Mouse (Mus musculus) MN1 (cell line): ENCODE data around the gene Krtap12-1.
"Not testable (repeated sequence)": the region's sequence is repeated elsewhere in the genome, so short reads cannot be mapped to it uniquely, and the experiment has no call there.

Source experiments
- DNase-seq: peaks from one replicate; pipeline ENCODE4 v3.0.0-alpha.2; 2016; ENCODE audit warnings: low spot score

Gene Krtap12-1

DNA sequence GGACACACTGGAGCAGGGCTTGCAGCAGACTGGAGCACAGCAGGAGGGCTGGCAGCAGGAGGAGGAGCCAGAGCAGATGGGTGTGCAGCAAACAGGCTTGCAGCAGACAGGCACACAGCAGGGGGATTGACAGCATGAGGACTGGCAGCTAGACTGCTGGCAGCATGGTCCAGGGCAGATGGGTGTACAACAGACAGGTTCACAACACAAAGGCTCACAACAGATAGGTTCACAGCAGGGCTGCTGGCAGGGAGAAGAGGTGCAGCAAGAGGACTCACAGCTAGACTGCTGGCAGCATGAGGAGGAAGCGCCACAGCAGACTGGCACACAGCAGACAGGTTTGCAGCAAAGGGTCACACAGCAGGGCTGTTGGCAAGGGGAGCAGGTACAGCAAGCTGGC lies 30.3 kb downstream of the Krtap12-1 start:
- DNase-seq: not testable (repeated sequence)

DNA sequence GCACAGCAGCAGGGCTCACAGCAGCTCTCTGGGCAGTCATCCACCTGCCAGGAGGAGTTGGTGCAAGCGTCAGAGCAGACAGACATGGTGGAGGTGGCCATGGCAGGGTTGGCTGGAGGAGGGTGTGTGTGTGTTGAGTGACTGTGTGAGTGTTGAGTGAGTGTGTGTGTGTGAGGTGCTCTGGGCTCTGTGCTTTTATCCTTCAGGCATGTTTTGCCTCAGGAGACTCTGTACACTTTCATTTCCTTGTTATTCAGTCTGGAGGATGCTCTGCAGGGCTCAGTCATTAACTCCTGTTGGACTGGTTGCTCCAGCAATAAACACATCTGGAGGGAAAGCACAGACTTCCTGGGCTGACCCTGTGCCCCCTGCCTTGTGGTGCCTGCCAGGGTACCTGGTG lies 30.9 kb downstream of the Krtap12-1 start, which contains the start of gene Gm9736:
Gene Gm9736, minus strand, starts transcription at position 101 of the 400 bp plus-strand sequence.
- not testable (repeated sequence) for DNase-seq

- DNase-seq: not testable (repeated sequence)
Observed at GRCm38 (mm10) chr10:77752312-77752711, 31.9 kb downstream of the Krtap12-1 start.

DNA sequence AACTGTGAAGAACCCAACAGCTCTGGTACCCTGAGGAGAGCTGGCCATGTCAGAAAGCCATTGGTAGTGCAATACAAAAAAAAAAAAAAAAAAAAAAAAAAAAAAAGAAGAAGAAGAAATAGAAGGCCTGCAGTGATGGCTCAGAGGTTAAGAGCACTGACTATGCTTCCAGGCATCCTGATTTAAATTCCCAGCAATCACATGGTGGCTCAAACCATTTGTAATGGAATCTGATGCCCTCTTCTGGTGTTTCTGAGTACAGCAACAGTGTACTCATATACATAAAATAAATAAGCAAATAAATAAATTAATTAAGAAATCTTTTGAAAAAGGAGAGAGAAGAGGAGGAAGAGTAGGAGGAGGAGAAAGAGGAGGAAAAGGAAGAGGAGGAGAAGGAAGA lies 33.0 kb downstream of the Krtap12-1 start:
- DNase-seq: no peak

- not testable (repeated sequence) for DNase-seq
Observed at GRCm38 (mm10) chr10:77759582-77759981, 39.2 kb downstream of the Krtap12-1 start, which contains the start of gene Gm3233. Gene Gm3233, minus strand, starts transcription at chr10:77759682.

DNA sequence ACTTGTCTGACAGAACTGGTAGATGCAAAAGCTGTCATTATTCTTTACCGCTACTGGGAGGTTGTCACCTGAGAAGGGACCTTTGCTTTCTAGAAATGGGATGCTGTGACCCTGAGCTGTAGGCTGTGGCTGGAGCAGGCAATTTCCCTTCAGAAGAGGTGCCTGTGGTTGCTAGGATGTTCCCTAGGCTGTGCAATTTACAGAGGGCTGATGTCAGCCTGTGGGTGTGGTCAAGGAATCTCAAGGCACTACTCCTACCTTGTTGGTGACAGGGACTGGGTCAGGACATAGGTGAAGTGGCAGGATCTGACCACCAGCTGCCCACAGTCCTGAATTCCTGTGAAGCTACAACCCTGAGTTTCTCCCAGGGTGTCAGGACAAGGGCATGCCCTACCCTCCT lies 49.3 kb downstream of the Krtap12-1 start:
- no peak for DNase-seq
